Comparison of ENCODE assay signal across 28 mouse cellular contexts in genomic region chr6:92991616-92992015, GRCm38 (mm10). TPM values are rescaled to one million over a fixed set of nuclear protein-coding genes. Genes with fewer than 3 reads are reported as not detected.
"Had no signal": no experiment of that assay in that cellular context is flagged by ENCODE, and none has a peak within 500 bp of the region (broad histone marks: within the 10 kb centered on the region; RNA-seq: fewer than 3 reads in every experiment).

No protein-coding gene starts in this region.

- H3K4me1 ChIP-seq: embryonic facial prominence, embryonic 10.5 days; embryonic facial prominence, embryonic 12.5 days; embryonic facial prominence, embryonic 13.5 days; embryonic facial prominence, embryonic 15.5 days; forebrain, embryonic 10.5 days; forebrain, embryonic 12.5 days; forebrain, embryonic 13.5 days; forebrain, embryonic 15.5 days had no signal

- H3K36me3 ChIP-seq: embryonic facial prominence, embryonic 10.5 days; embryonic facial prominence, embryonic 12.5 days; embryonic facial prominence, embryonic 13.5 days; embryonic facial prominence, embryonic 15.5 days; forebrain, embryonic 10.5 days; forebrain, embryonic 12.5 days; forebrain, embryonic 15.5 days; heart, embryonic 10.5 days had no signal

- H3K27me3 ChIP-seq: embryonic facial prominence, embryonic 13.5 days; embryonic facial prominence, embryonic 15.5 days; forebrain, embryonic 12.5 days; forebrain, embryonic 13.5 days; forebrain, embryonic 15.5 days had no signal

- H3K9me3 ChIP-seq: embryonic facial prominence, embryonic 10.5 days; embryonic facial prominence, embryonic 12.5 days; embryonic facial prominence, embryonic 13.5 days; embryonic facial prominence, embryonic 15.5 days; forebrain, embryonic 10.5 days; forebrain, embryonic 12.5 days; forebrain, embryonic 15.5 days; heart, embryonic 10.5 days had no signal

- H3K9ac ChIP-seq: embryonic facial prominence, embryonic 12.5 days; embryonic facial prominence, embryonic 13.5 days; embryonic facial prominence, embryonic 15.5 days; forebrain, embryonic 12.5 days; forebrain, embryonic 13.5 days; forebrain, embryonic 15.5 days; forebrain, postnatal 0 days had no signal

- H3K4me2 ChIP-seq: embryonic facial prominence, embryonic 12.5 days; embryonic facial prominence, embryonic 13.5 days; embryonic facial prominence, embryonic 15.5 days; forebrain, embryonic 12.5 days; forebrain, embryonic 13.5 days; forebrain, embryonic 15.5 days had no signal

- H3K27ac ChIP-seq: embryonic facial prominence, embryonic 10.5 days; embryonic facial prominence, embryonic 12.5 days; embryonic facial prominence, embryonic 13.5 days; embryonic facial prominence, embryonic 15.5 days; forebrain, embryonic 10.5 days; forebrain, embryonic 12.5 days; forebrain, embryonic 13.5 days; forebrain, embryonic 15.5 days; gastrocnemius, adult 2 months; heart, adult 2 months; heart, embryonic 10.5 days had no signal

- ATAC-seq: forebrain, embryonic 13.5 days; forebrain, embryonic 14.5 days; forebrain, embryonic 15.5 days; forebrain, embryonic 16.5 days; forebrain, postnatal 0 days had no signal

- H3K4me3 ChIP-seq: embryonic facial prominence, embryonic 10.5 days; embryonic facial prominence, embryonic 12.5 days; embryonic facial prominence, embryonic 13.5 days; embryonic facial prominence, embryonic 15.5 days; erythroblast, embryonic 14.5 days; forebrain, embryonic 10.5 days; forebrain, embryonic 12.5 days; forebrain, embryonic 13.5 days; forebrain, embryonic 15.5 days; gastrocnemius, adult 2 months; heart, adult 2 months; heart, embryonic 10.5 days had no signal

- DNase-seq: cerebellum, adult 9-11 months; cerebellum, postnatal 10 days; cerebellum, postnatal 14 days; cerebellum, postnatal 25 days; cerebellum, postnatal 36 days; embryo, embryonic 11 days; forebrain, postnatal 0 days; gastrocnemius, adult 2 months; gastrocnemius, postnatal 10 days; gastrocnemius, postnatal 14 days; gastrocnemius, postnatal 25 days; gastrocnemius, postnatal 36 days; heart, adult 18-20 months; heart, adult 2 months had no signal

RNA-seq across cellular contexts. Expression of gene Adamts9, which starts 48.3 kb away (rescaled TPM):
- total RNA-seq: common myeloid progenitor, adult 5-6 weeks; granulocyte monocyte progenitor cell, adult 5-6 weeks had no signal
- polyA plus RNA-seq: erythroblast, embryonic 14.5 days had no signal
